Mouse (Mus musculus) CH12.LX (cell line): ENCODE data around the gene Mtg1.

Experiments
- BHLHE40 ChIP-seq: IDR thresholded peaks from 2 replicates; pipeline ENCODE4 v1.6.1; 2011; ENCODE audit warnings: mild to moderate bottlenecking, low read depth, low read length, improper control_type of control experiment
- CTCF ChIP-seq, 2 experiments: IDR thresholded peaks in 1 of 2; conservative IDR thresholded peaks in 1 of 2; 2 replicates each; pipeline ENCODE4 v1.5.1; 2011 to 2012; ENCODE audit warnings: low read depth in 2 of 2, low read length in 2 of 2, improper control_type of control experiment in 1 of 2, inconsistent platforms in 1 of 2, mild to moderate bottlenecking in 1 of 2, moderate library complexity in 1 of 2
- EP300 ChIP-seq: IDR thresholded peaks from 2 replicates; pipeline ENCODE4 v1.6.1; 2011; ENCODE audit warnings: low read length, improper control_type of control experiment
- GABPA ChIP-seq: IDR thresholded peaks from 2 replicates; pipeline ENCODE4 v1.6.1; 2012; ENCODE audit warnings: low read depth, low read length, improper control_type of control experiment, inconsistent platforms; ENCODE audit not compliant: insufficient replicate concordance
- HCFC1 ChIP-seq: IDR thresholded peaks from 2 replicates; pipeline ENCODE4 v1.6.1; 2012; ENCODE audit warnings: low read depth, mild to moderate bottlenecking, inconsistent platforms, low read length, improper control_type of control experiment
- JUND ChIP-seq: conservative IDR thresholded peaks from 2 replicates; pipeline ENCODE4 v1.6.1; 2011; ENCODE audit warnings: low read depth, low read length, improper control_type of control experiment
- POLR2A ChIP-seq: IDR thresholded peaks from 2 replicates; pipeline ENCODE4 v1.6.1; 2011; ENCODE audit warnings: low read depth, mild to moderate bottlenecking, improper control_type of control experiment, low read length
- RAD21 ChIP-seq: IDR thresholded peaks from 2 replicates; pipeline ENCODE4 v1.6.1; 2011; ENCODE audit warnings: low read depth, mild to moderate bottlenecking, low read length, improper control_type of control experiment, moderate library complexity
- UBTF ChIP-seq: IDR thresholded peaks from 2 replicates; pipeline ENCODE4 v1.6.1; 2012; ENCODE audit warnings: low read depth, mild to moderate bottlenecking, inconsistent platforms, low read length, improper control_type of control experiment, moderate library complexity
- USF1 ChIP-seq: IDR thresholded peaks from 2 replicates; pipeline ENCODE4 v1.6.1; 2014; ENCODE audit warnings: low read depth, mild to moderate bottlenecking, inconsistent platforms, low read length, improper control_type of control experiment
- ZMIZ1 ChIP-seq: IDR thresholded peaks from 2 replicates; pipeline ENCODE4 v1.6.1; 2012; ENCODE audit warnings: low read depth, mild to moderate bottlenecking, inconsistent platforms, low read length, improper control_type of control experiment
- ZNF384 ChIP-seq: IDR thresholded peaks from 2 replicates; pipeline ENCODE4 v1.6.1; 2012; ENCODE audit warnings: low read depth, low read length, improper control_type of control experiment, inconsistent platforms

DNA sequence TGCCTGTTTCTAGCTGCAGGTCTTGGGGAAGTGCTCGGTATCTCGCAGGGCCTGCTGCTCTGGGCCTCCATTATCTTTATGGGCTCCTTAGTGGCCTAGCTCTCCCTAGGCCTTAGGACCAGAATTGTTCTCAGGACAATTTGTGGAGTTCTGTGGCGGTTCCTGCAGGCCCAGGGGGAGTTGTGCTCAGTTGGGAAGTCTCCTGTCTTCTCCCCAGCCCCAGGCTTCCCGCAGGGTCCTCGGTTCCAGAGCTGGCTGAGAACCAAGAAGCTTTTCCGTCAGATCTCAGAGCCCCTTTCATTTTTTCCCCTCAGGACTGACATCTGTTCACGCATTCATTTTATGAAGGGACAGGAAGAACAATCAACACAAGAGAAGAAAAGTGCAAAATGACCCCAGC, 27.3 kb downstream of the Mtg1 start, which contains the start of gene Olfr522:
- TF ChIP-seq ZMIZ1 (no peak), BHLHE40 (no peak), RAD21 (no peak), POLR2A (no peak), GABPA (no peak), ZNF384 (no peak), JUND (no peak), CTCF (conservative IDR thresholded peaks at IDR 0.05 in 1 of 2, IDR thresholded peaks at IDR 0.05 in 1 of 2; ENCODE audit: low read depth in 2 of 2, low read length in 2 of 2) (no peak), USF1 (no peak), EP300 (no peak), HCFC1 (no peak), UBTF (no peak)
